Mouse (Mus musculus) adipocyte (in vitro differentiated cells): ENCODE measurements around the gene Prr18.
A peak's percentile ranks its signal among the peaks of the same experiment; 100 is the strongest.

Experiments
- DNase-seq: peaks from one replicate; pipeline ENCODE4 v3.0.0-alpha.2; 2016; ENCODE audit warnings: low spot score

Gene Prr18

GRCm38 (mm10) chr17:8340407-8341359 is 3.4 kb downstream of the Prr18 start:
- DNase-seq: no peak

DNA sequence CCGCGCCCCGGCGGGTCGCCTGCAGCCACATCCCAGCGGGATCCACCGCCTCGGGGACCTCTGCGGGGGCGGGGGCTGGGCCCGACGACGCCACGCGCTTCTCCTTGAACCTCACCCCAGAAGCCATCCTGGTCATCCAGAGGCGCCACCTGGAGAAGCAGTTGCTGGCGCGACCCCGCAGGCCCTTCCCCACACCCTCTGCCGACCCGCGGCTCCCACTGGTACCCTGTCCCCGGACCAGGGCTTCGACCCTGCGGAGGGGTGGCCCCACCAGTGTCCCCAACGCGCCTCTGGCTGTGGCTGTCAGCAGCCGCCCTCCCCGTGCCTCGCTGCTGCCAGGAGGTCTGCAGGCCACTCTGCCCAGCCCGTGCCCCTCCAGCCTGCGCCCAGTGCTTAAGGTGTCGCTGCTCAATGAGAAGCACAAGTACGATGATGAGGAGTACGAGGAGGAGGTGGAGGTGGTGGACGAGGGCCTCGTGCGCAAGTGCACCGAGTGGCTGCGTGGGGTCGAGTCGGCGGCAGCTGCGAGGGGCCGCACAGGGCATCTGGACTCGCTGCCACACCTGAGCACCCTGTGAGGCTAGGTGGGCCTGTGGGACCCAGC is 4.2 kb downstream of the Prr18 start:
- no peak for DNase-seq

DNA sequence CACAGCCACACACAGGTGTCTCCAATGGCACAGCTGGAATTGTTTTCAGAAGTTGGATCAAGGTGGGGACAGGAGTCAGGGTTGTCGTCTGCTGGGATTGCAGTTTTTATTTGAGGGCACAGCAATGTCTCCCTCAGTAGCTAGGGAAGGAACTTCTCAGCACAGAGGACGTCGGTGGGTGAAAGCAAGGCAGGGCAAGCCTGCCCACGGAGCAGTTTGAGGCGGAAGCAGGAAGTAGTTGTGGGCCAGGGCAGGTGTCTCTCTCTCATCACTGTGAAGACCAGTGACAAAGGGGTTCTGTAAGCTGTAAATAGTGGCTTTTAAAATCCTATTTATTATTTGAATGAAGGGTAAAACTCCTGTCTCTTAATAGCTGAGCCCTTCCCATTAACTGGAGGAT is 5.4 kb downstream of the Prr18 start:
- DNase-seq: no peak

DNA sequence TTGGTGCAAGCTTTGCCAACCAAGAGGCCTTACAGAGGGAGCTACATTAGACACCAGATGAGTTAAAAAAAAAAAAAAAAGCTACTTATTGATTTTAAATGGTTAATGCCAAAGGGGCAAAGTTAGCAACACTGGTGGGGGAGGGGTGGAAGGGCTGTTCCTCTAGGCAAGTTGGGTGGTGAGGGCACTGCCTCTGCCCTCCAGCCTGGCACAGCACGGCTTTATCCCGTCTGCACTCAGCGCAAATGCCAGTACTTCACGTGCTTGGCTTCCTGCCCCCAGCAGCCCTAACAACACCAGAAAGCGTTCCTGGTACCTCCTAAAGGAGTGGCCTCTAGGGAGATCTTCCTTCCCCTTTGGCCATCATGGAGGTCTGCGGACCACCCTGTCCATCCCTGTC is 6.2 kb downstream of the Prr18 start:
- no peak for DNase-seq

GRCm38 (mm10) chr17:8347765-8348285 is 10.6 kb downstream of the Prr18 start:
- DNase-seq: no peak

DNA sequence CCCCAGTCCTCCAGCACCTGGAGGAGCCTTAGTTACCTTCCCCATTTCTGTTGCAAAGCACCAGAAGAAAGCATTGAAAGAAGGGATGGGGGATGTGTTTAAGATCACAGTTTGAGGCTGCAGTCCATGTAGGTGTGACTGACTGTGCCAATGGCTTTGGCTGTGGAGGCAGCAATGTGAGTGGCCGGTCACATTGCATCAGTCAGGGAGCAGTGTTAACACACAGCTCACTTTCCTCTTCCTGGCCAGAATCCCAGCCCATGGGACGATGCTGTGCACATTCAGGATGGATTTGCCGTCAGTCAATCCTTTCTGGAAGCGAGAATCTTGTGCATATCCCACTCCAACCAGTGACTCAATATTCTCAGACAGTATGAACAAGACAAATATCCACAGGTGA is 11.7 kb downstream of the Prr18 start:
- peak; percentile 16 for DNase-seq

DNA sequence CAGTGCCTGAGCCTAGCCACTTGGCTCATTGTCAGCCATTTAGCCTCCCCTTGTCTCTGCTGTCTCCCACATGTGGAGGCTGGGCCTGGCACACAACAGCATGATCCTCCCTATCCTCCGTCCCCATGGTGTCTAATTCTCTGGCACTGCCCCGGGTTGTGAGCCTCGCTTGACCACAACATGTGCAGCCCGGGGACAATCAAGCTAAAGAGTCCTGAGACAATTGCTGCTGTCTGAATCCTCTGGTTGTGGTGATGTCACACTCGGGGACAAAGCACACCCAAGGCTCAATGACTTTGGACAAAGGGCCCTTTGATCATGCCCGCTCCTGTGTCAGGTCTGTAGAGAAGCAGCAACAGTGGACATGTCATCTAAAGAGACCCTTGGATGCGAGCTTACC is 13.8 kb downstream of the Prr18 start:
- DNase-seq: no peak

- DNase-seq: no peak
Observed at GRCm38 (mm10) chr17:8355692-8356091, 18.4 kb downstream of the Prr18 start, which contains the start of gene T2. T2 (plus strand) TSS chr17:8355992.

- DNase-seq: no peak
Observed at GRCm38 (mm10) chr17:8357498-8357897, 20.2 kb downstream of the Prr18 start.

DNA sequence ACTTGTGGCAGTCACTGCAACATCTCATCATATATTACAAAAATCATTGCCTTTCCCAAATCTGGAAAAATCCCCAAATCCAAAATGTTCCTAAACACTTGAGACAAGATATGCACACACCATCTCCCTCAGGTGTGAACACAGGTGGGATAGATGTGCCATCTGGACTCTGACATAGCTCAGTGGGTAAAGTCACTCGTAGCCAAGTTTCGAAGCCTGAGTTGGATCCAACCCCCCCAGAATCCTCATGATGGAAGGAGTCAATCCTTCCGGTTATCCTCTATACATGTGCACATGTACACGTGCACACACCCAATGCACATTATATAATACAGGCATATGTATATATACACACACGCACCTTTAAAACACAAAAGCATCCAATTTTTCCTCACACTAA is 23.6 kb downstream of the Prr18 start:
- no peak for DNase-seq

DNA sequence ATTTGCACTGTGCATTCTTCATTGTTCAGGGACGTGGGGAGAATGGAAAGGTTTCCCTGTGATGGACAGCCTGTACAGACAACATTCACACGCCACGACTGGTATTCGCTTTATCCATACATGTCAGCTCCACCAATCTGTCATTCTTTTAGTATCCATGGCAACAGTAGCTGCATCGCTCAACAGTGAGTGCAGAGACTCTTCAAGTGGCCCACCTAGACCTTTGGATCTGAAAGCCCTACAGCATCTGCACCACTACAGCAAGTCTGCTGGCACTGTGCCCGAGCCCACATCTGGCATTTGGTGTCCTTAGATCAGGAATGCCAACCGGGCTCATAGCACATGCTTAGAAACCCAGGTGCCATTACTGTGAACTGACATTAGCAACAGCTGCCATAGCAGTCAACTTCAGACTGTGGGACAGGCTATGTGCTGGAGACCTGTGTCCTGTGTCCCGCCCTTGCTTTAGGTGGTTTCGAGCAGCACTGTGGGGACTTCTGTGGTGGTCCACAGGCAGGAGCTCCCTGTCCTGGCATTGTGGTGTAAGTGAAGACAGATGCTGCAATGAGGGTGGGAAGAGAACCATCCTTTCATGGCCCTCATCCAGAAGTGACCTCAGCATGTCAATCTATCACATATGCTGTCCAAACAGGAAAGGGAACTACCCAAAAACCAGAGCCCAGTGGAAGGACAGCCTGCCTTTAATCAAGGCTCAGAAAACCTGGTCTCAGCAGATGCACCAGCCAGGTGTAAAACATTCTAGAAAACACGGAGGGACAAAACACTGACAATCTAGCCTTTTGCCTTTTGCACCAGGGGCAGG is 24.2 kb downstream of the Prr18 start:
- DNase-seq: no peak

GRCm38 (mm10) chr17:8367514-8368480 is 30.5 kb downstream of the Prr18 start:
- DNase-seq: no peak

DNA sequence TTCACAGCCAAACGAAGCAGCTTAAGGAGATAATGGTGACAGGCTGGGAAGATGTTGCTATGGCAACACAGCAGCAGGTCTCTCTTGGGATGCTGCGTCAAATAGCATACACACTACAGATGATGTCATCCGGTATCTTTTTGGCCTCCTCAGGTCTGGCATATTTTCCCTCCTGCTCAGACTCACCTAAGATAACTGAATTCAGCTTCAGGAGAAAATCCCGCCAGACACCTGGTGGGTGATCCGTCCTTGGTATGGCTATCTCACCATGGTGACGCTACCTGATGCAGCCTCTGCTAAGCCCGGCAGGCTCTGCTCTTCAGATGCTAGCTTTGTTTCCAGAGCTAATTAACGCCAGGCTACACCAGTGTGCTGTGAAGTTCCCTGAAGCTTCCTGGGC is 31.3 kb downstream of the Prr18 start:
- no peak for DNase-seq

GRCm38 (mm10) chr17:8369171-8369570 is 31.9 kb downstream of the Prr18 start:
- no peak for DNase-seq

GRCm38 (mm10) chr17:8370634-8371229 is 33.5 kb downstream of the Prr18 start:
- no peak for DNase-seq

GRCm38 (mm10) chr17:8371834-8372233 is 34.6 kb downstream of the Prr18 start:
- peak; percentile 17 for DNase-seq

GRCm38 (mm10) chr17:8372286-8373046 is 35.2 kb downstream of the Prr18 start:
- DNase-seq: peak; percentile 88

DNA sequence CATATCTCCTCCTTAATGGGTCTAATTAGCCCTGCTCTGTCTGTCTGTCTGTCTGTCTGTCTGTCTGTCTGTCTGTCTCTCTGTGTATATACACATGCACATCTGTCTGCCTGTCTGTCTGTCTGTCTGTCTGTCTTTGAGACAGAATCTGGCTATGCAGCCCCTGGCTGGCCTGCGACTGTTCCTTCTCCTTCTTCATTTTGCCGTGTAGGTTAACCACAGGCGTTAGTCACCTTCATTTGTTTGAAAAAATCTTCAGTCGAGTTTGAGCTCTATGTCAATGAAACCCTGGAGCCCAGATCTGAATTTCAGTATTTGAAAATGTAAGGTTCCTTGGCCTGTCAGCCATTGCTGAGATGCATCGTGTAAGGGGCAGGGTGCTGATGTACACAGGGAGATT is 40.0 kb downstream of the Prr18 start:
- DNase-seq: no peak

- no peak for DNase-seq
Observed at GRCm38 (mm10) chr17:8385441-8385840, 48.2 kb downstream of the Prr18 start.

- no peak for DNase-seq
Observed at GRCm38 (mm10) chr17:8388463-8388862, 51.2 kb downstream of the Prr18 start.
